Mouse (Mus musculus): Measurements from ENCODE around the gene Rin3. TPM values are rescaled to one million over a fixed set of nuclear protein-coding genes. Genes with fewer than 3 reads are reported as not detected.

Gene Rin3
- total and polyA plus RNA-seq, 2 experiments from 2014 or later = 1.7 to 3.2 TPM

- Histone ChIP-seq H3K27me3 (ENCODE audit: insufficient read depth, low read length) (no peaks in the 10 kb centered on the region), H3K9me3 (ENCODE audit: low read length) (no peaks in the 10 kb centered on the region), H3K4me2 (ENCODE audit: low read depth, low read length) (no peak overlapping the region), H3K9ac (replicated peaks; ENCODE audit: low read length) (no peak overlapping the region), H3K4me1 (ENCODE audit: insufficient read depth, low read length) (no peaks in the 10 kb centered on the region), H3K4me3 (ENCODE audit: low read length) (no peak overlapping the region), H3K27ac (no peak overlapping the region), H3K36me3 (ENCODE audit: insufficient read depth, low read length) (no peaks in the 10 kb centered on the region)
- 87% methylated on average over 1 of the region's 1 CpGs for WGBS
- no peak for TF ChIP-seq CTCF (IDR thresholded peaks at IDR 0.05; ENCODE audit: low read depth)
- no peak for DNase-seq (ENCODE audit: low spot score)
- ATAC-seq = no peak
Observed at GRCm38 (mm10) chr12:102296361-102296760, 13.5 kb downstream of the Rin3 start.

DNA sequence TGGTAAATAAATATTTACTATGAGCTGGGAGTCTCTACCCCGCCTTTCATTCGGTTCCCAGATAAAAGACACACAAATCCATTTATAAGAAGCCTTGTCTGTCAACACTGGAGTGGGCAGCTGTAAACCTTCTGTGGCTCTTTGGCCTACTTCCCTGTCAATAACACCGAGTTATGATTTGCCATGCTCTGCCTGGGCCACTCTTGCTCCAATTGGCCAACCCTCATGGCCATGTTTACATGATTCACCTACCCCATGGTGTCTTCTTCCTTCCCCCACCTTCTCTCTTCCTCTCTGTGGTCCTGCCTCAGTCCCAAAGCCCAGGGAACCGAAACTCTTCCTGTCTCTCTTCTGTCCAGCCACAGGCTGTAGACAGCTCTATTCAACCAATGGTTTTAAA, 14.1 kb downstream of the Rin3 start:
- no peaks in the 10 kb centered on the region for H3K27me3 ChIP-seq (ENCODE audit: insufficient read depth, low read length)
- H3K36me3 ChIP-seq (ENCODE audit: insufficient read depth, low read length) = no peaks in the 10 kb centered on the region
- no peak for TF ChIP-seq CTCF (IDR thresholded peaks at IDR 0.05; ENCODE audit: low read depth)
- ATAC-seq (no peak), DNase-seq (ENCODE audit: low spot score) (no peak)
- no peak overlapping the region for H3K27ac ChIP-seq
- 85% methylated on average over 4 of the region's 4 CpGs for WGBS
- H3K4me1 ChIP-seq (ENCODE audit: insufficient read depth, low read length) = no peaks in the 10 kb centered on the region
- H3K9me3 ChIP-seq (ENCODE audit: low read length) = no peaks in the 10 kb centered on the region
- no peak overlapping the region for H3K4me3 ChIP-seq (ENCODE audit: low read length)
- no peak overlapping the region for H3K9ac ChIP-seq (replicated peaks; ENCODE audit: low read length)
- no peak overlapping the region for H3K4me2 ChIP-seq (ENCODE audit: low read depth, low read length)

DNA sequence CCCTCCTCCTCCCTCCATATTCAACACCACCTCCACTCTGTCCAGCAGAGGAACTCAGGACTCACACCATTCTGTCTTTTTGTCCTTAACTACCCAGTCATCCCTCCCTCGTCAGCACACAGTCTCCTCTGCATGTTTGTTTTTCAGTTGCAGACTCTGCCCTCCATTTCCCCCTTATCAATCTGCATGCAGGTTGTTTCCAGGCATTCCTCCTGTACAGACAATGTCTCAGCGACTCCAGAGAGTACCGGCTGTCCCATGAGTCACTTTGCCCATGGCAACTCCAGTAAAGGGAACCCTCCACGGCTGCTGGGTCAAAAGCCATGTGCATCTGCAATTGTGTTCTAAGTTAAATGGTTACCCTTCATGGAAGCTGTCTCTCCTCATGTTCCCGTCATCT, 16.4 kb downstream of the Rin3 start:
- H3K27ac ChIP-seq = no peak overlapping the region
- no peak overlapping the region for H3K9ac ChIP-seq (replicated peaks; ENCODE audit: low read length)
- WGBS = 65% methylated on average over 5 of the region's 5 CpGs
- ATAC-seq (no peak), DNase-seq (ENCODE audit: low spot score) (no peak)
- no peaks in the 10 kb centered on the region for H3K9me3 ChIP-seq (ENCODE audit: low read length)
- no peaks in the 10 kb centered on the region; the same call in 1 of the 2 replicates for H3K4me1 ChIP-seq (ENCODE audit: insufficient read depth, low read length)
- H3K36me3 ChIP-seq (ENCODE audit: insufficient read depth, low read length) = no peaks in the 10 kb centered on the region
- H3K4me2 ChIP-seq (ENCODE audit: low read depth, low read length) = no peak overlapping the region
- TF ChIP-seq CTCF (IDR thresholded peaks at IDR 0.05; ENCODE audit: low read depth) = no peak
- no peak overlapping the region for H3K4me3 ChIP-seq (ENCODE audit: low read length)
- no peaks in the 10 kb centered on the region for H3K27me3 ChIP-seq (ENCODE audit: insufficient read depth, low read length)

GRCm38 (mm10) chr12:102301585-102301984, 18.7 kb downstream of the Rin3 start:
- no peak overlapping the region for H3K4me2 ChIP-seq (ENCODE audit: low read depth, low read length)
- no peak overlapping the region for H3K27ac ChIP-seq
- H3K36me3 ChIP-seq (ENCODE audit: insufficient read depth, low read length) = no peaks in the 10 kb centered on the region
- no peaks in the 10 kb centered on the region for H3K27me3 ChIP-seq (ENCODE audit: insufficient read depth, low read length)
- DNase-seq (ENCODE audit: low spot score) (no peak), ATAC-seq (no peak)
- peaks cover 9% of the 10 kb centered on the region; the same call in 1 of the 2 replicates for H3K4me1 ChIP-seq (ENCODE audit: insufficient read depth, low read length)
- H3K9ac ChIP-seq (replicated peaks; ENCODE audit: low read length) = no peak overlapping the region
- WGBS = 81% methylated on average over 1 of the region's 1 CpGs
- TF ChIP-seq CTCF (IDR thresholded peaks at IDR 0.05; ENCODE audit: low read depth) = no peak
- H3K4me3 ChIP-seq (ENCODE audit: low read length) = no peak overlapping the region
- H3K9me3 ChIP-seq (ENCODE audit: low read length) = no peaks in the 10 kb centered on the region

- Histone ChIP-seq H3K36me3 (ENCODE audit: insufficient read depth, low read length) (no peaks in the 10 kb centered on the region), H3K27me3 (ENCODE audit: insufficient read depth, low read length) (no peaks in the 10 kb centered on the region), H3K9me3 (ENCODE audit: low read length) (no peaks in the 10 kb centered on the region), H3K27ac (peak overlapping the region; percentile 56), H3K9ac (replicated peaks; ENCODE audit: low read length) (no peak overlapping the region), H3K4me2 (ENCODE audit: low read depth, low read length) (no peak overlapping the region), H3K4me3 (ENCODE audit: low read length) (no peak overlapping the region), H3K4me1 (ENCODE audit: insufficient read depth, low read length) (peaks cover 9% of the 10 kb centered on the region; the same call in 1 of the 2 replicates)
- ATAC-seq (no peak), DNase-seq (ENCODE audit: low spot score) (no peak)
- WGBS = 76% methylated on average over 9 of the region's 9 CpGs
- no peak for TF ChIP-seq CTCF (IDR thresholded peaks at IDR 0.05; ENCODE audit: low read depth)
Observed at GRCm38 (mm10) chr12:102302322-102302721, 19.5 kb downstream of the Rin3 start.

- TF ChIP-seq CTCF (IDR thresholded peaks at IDR 0.05; ENCODE audit: low read depth) = no peak
- no peaks in the 10 kb centered on the region for H3K9me3 ChIP-seq (ENCODE audit: low read length)
- peak; percentile 38 for ATAC-seq
- H3K27me3 ChIP-seq (ENCODE audit: insufficient read depth, low read length) = no peaks in the 10 kb centered on the region
- peaks cover 11% of the 10 kb centered on the region for H3K4me1 ChIP-seq (ENCODE audit: insufficient read depth, low read length)
- no peak overlapping the region for H3K9ac ChIP-seq (replicated peaks; ENCODE audit: low read length)
- no peak overlapping the region for H3K4me3 ChIP-seq (ENCODE audit: low read length)
- no peak overlapping the region for H3K4me2 ChIP-seq (ENCODE audit: low read depth, low read length)
- H3K36me3 ChIP-seq (ENCODE audit: insufficient read depth, low read length) = no peaks in the 10 kb centered on the region
- DNase-seq (ENCODE audit: low spot score) = peak; percentile 40
- 55% methylated on average over 4 of the region's 4 CpGs for WGBS
- H3K27ac ChIP-seq = peak overlapping the region; percentile 56
Observed at GRCm38 (mm10) chr12:102302831-102303351, 20.0 kb downstream of the Rin3 start.

- H3K9ac ChIP-seq (replicated peaks; ENCODE audit: low read length) = no peak overlapping the region
- H3K27ac ChIP-seq = peak overlapping the region; percentile 5; the same call in 1 of the 2 replicates
- DNase-seq (ENCODE audit: low spot score) (no peak), ATAC-seq (no peak)
- TF ChIP-seq CTCF (IDR thresholded peaks at IDR 0.05; ENCODE audit: low read depth) = no peak
- H3K4me1 ChIP-seq (ENCODE audit: insufficient read depth, low read length) = peaks cover 18% of the 10 kb centered on the region
- H3K36me3 ChIP-seq (ENCODE audit: insufficient read depth, low read length) = no peaks in the 10 kb centered on the region
- no peaks in the 10 kb centered on the region for H3K9me3 ChIP-seq (ENCODE audit: low read length)
- H3K4me3 ChIP-seq (ENCODE audit: low read length) = no peak overlapping the region
- 26% methylated on average over 7 of the region's 7 CpGs for WGBS
- no peak overlapping the region for H3K4me2 ChIP-seq (ENCODE audit: low read depth, low read length)
- H3K27me3 ChIP-seq (ENCODE audit: insufficient read depth, low read length) = no peaks in the 10 kb centered on the region
Observed at GRCm38 (mm10) chr12:102303867-102304266, 21.0 kb downstream of the Rin3 start.
